Comparison of ENCODE assay signal across 30 mouse cellular contexts in the genomic region with DNA sequence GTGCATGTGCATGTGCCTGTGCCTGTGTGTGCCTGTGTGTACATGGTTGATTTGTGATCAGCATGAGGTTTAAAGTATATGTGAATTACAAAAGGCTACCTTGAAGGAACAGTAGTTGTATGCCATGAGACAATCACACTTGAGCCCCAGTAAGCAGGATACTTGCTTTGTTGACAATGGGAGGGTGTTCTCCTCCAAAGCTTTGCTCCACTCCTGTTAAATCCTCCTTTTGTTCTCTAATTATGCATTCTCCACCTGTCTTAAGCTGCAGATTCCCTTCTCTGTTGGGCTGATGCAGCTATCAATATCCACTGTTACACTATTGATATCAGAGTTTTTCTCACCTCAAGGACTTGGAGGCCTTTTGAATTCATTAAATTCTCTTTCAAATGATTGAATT. TPM values are rescaled to one million over a fixed set of nuclear protein-coding genes. Genes with fewer than 3 reads are reported as not detected.
"Had no signal": no experiment of that assay in that cellular context is flagged by ENCODE, and none has a peak within 500 bp of the region (broad histone marks: within the 10 kb centered on the region; RNA-seq: fewer than 3 reads in every experiment).

No protein-coding gene starts in this region.

- H3K9ac ChIP-seq: heart, embryonic 12.5 days; hindbrain, embryonic 12.5 days; hindbrain, embryonic 15.5 days; kidney, embryonic 15.5 days; limb, embryonic 13.5 days; limb, embryonic 15.5 days; liver, embryonic 12.5 days; liver, embryonic 14.5 days had no signal

- DNase-seq: gastrocnemius, postnatal 14 days; gastrocnemius, postnatal 36 days; heart, adult 18-20 months; heart, postnatal 10 days; heart, postnatal 4 days; kidney, adult 11 months; kidney, adult 2 months; kidney, adult 9 months; kidney, postnatal 14 days; kidney, postnatal 36 days; layer of hippocampus, adult 9-11 months; layer of hippocampus, postnatal 36 days; left cerebral cortex, postnatal 4 days had no signal

- H3K27me3 ChIP-seq: heart, embryonic 12.5 days; hindbrain, embryonic 12.5 days; hindbrain, embryonic 15.5 days; kidney, embryonic 15.5 days; limb, embryonic 13.5 days; limb, embryonic 15.5 days; liver, embryonic 12.5 days had no signal

- H3K36me3 ChIP-seq: heart, embryonic 12.5 days; hindbrain, embryonic 10.5 days; hindbrain, embryonic 12.5 days; hindbrain, embryonic 15.5 days; kidney, embryonic 15.5 days; limb, embryonic 13.5 days; limb, embryonic 15.5 days; liver, embryonic 12.5 days had no signal

- H3K4me3 ChIP-seq: heart, embryonic 12.5 days; hindbrain, embryonic 10.5 days; hindbrain, embryonic 12.5 days; hindbrain, embryonic 15.5 days; kidney, embryonic 15.5 days; limb, embryonic 13.5 days; limb, embryonic 15.5 days; liver, embryonic 12.5 days had no signal

- H3K27ac ChIP-seq: hindbrain, embryonic 10.5 days; hindbrain, embryonic 12.5 days; hindbrain, embryonic 15.5 days; hindbrain, postnatal 0 days; kidney, embryonic 15.5 days; kidney, postnatal 0 days; limb, embryonic 13.5 days; limb, embryonic 15.5 days; liver, embryonic 12.5 days; liver, embryonic 14.5 days had no signal

- H3K4me1 ChIP-seq: heart, embryonic 12.5 days; hindbrain, embryonic 10.5 days; hindbrain, embryonic 12.5 days; hindbrain, embryonic 15.5 days; kidney, embryonic 15.5 days; limb, embryonic 13.5 days; limb, embryonic 15.5 days; liver, embryonic 12.5 days had no signal

RNA-seq across cellular contexts. Expression of a gene that starts 38.2 kb away (rescaled TPM):
- total RNA-seq: gastrocnemius, adult 8-10 months; gastrocnemius, postnatal 36 days; heart, adult 18-20 months; heart, postnatal 25 days; liver, adult 2 months had no signal
- polyA plus RNA-seq: gonadal fat pad, adult 2 months; kidney, adult 2 months; large intestine, adult 2 months; liver, adult 2 months; liver, embryonic 12.5 days; liver, embryonic 16.5 days had no signal
